Mouse (Mus musculus): ENCODE data around the gene Slc30a5.

DNA sequence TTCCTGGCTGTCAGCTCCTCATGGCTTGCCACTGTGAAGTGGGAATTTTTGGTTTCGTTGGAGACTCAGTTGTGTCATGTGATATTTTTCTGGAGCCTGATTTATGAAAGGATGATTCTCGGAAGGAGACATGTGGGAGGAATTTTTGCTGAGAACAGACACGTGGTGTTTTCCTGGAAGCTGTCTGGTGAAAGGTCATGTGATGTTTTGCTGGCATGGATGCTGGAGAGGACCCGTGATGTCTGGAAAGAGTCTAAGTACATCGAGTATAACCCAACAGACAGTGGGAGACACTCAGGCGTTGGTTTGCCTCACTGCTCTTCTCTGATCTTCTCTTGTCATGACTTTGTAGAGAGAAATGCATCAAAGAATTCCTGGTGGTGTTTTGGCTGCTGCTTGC, 8.5 kb upstream of the Slc30a5 start:
- TF ChIP-seq CTCF (conservative IDR thresholded peaks at IDR 0.05; ENCODE audit: insufficient read depth, insufficient read length, low read depth, low read length) (no peak), POLR2A (IDR thresholded peaks at IDR 0.05; ENCODE audit: low read depth, low read length) (no peak)

Measured in kidney, adult 2 months (tissue).